Mouse (Mus musculus): ENCODE measurements around the gene Ccdc78. TPM values are rescaled to one million over a fixed set of nuclear protein-coding genes. Genes with fewer than 3 reads are reported as not detected.

The Ccdc78 gene
- polyA plus RNA-seq, 1 experiment = 1.6 TPM

DNA sequence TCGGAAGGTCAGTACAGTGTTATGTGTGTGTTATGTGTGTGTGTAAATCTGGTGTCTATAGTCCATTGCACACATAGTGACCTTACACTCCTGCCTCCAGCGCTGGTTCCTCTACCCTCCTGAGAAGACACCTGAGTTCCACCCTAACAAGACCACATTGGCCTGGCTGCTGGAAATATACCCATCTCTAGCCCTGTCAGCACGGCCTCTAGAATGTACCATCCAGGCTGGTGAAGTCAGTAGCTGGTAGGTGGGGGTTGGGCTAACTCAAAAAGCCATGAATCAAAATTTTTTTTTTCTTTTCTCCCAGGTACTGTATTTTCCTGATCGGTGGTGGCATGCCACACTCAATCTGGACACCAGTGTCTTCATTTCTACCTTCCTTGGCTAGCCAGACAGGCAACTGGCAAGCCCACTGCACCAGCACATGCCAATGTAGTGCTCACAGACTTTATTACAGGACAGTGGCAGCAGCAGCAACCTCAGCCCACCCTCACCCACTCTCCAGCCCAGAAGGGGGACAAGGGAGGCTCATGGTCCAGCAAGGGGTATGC, 43.9 kb downstream of the Ccdc78 start:
- no peak overlapping the region for H3K4me3 ChIP-seq (ENCODE audit: control insufficient read depth, low read depth, low read length)

GRCm38 (mm10) chr17:25830806-25831431, 44.5 kb downstream of the Ccdc78 start:
- H3K4me3 ChIP-seq (ENCODE audit: control insufficient read depth, low read depth, low read length) = no peak overlapping the region
- TF ChIP-seq POLR2A (IDR thresholded peaks at IDR 0.05; ENCODE audit: control insufficient read depth, low read depth, low read length) = no peak
- no peak for TF ChIP-seq CTCF (IDR thresholded peaks at IDR 0.05; ENCODE audit: control insufficient read depth, insufficient read depth, insufficient replicate concordance, low read depth, low read length)
- H3K36me3 ChIP-seq (ENCODE audit: control insufficient read depth, insufficient read depth, low read length) = no peaks in the 10 kb centered on the region; the same call in 1 of the 2 replicates
- H3K27ac ChIP-seq (ENCODE audit: control insufficient read depth, insufficient read depth, low read depth, low read length) = no peak overlapping the region
- no peaks in the 10 kb centered on the region for H3K27me3 ChIP-seq (ENCODE audit: control insufficient read depth, insufficient read depth, low read length)
- H3K4me1 ChIP-seq (ENCODE audit: control insufficient read depth, insufficient read depth, low read length) = peaks cover 39% of the 10 kb centered on the region

More for the DNA sequence above, 43.9 kb downstream of the Ccdc78 start:
- H3K36me3 ChIP-seq (ENCODE audit: control insufficient read depth, insufficient read depth, low read length) = no peaks in the 10 kb centered on the region; the same call in 1 of the 2 replicates
- no peaks in the 10 kb centered on the region for H3K27me3 ChIP-seq (ENCODE audit: control insufficient read depth, insufficient read depth, low read length)
- H3K27ac ChIP-seq (ENCODE audit: control insufficient read depth, insufficient read depth, low read depth, low read length) = no peak overlapping the region
- peaks cover 36% of the 10 kb centered on the region for H3K4me1 ChIP-seq (ENCODE audit: control insufficient read depth, insufficient read depth, low read length)
- no peak for TF ChIP-seq POLR2A (IDR thresholded peaks at IDR 0.05; ENCODE audit: control insufficient read depth, low read depth, low read length)
- no peak for TF ChIP-seq CTCF (IDR thresholded peaks at IDR 0.05; ENCODE audit: control insufficient read depth, insufficient read depth, insufficient replicate concordance, low read depth, low read length)

DNA sequence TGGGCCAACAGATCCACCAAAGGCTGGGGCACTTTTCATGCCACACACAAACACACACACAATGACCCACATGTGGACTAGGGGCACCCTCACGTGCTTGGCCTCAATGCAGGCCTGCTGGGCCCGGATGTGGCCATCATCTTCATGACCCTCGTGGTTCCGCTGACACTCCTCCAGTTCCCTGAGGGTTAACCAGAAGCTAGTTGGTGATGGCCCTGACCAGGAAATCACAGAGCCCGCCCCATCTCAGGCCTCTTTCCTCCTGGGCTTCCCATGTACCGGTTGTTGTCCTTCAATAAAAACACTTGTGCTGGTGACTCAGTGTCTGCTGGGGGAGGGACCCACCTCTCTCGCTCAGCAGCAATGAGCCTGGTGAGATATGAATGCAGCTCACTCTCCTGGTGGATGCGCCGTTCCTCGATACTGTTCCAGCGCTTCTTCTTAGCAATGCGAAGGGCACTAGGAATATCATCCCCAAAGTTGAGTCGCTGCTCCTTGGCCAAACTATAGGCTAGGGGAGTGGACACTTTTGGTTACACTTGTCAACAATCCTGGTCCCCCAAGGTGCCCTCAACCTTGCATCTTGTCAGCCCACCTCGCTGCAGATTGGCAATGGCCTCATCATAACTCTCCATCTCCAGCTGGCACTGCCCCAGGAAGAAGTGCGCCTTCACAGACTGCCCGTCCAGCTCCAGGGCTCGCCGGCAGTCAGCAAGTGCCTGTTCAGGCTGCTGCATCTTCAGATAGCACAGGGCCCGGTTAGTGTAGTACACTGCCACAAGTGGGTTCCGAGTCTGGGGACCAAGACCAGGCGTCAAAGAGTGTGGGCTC, 45.3 kb downstream of the Ccdc78 start:
- H3K27ac ChIP-seq (ENCODE audit: control insufficient read depth, insufficient read depth, low read depth, low read length) = no peak overlapping the region; the same call in 1 of the 2 replicates
- peak overlapping the region; percentile 92 for H3K4me3 ChIP-seq (ENCODE audit: control insufficient read depth, low read depth, low read length)
- peaks cover 45% of the 10 kb centered on the region for H3K4me1 ChIP-seq (ENCODE audit: control insufficient read depth, insufficient read depth, low read length)
- no peaks in the 10 kb centered on the region for H3K27me3 ChIP-seq (ENCODE audit: control insufficient read depth, insufficient read depth, low read length)
- TF ChIP-seq CTCF (IDR thresholded peaks at IDR 0.05; ENCODE audit: control insufficient read depth, insufficient read depth, insufficient replicate concordance, low read depth, low read length) (no peak), POLR2A (IDR thresholded peaks at IDR 0.05; ENCODE audit: control insufficient read depth, low read depth, low read length) (no peak)
- H3K36me3 ChIP-seq (ENCODE audit: control insufficient read depth, insufficient read depth, low read length) = no peaks in the 10 kb centered on the region

GRCm38 (mm10) chr17:25832436-25833290, 46.3 kb downstream of the Ccdc78 start:
- H3K36me3 ChIP-seq (ENCODE audit: control insufficient read depth, insufficient read depth, low read length) = no peaks in the 10 kb centered on the region
- no peaks in the 10 kb centered on the region for H3K27me3 ChIP-seq (ENCODE audit: control insufficient read depth, insufficient read depth, low read length)
- TF ChIP-seq CTCF (IDR thresholded peaks at IDR 0.05; ENCODE audit: control insufficient read depth, insufficient read depth, insufficient replicate concordance, low read depth, low read length) = no peak
- TF ChIP-seq POLR2A (IDR thresholded peaks at IDR 0.05; ENCODE audit: control insufficient read depth, low read depth, low read length) = peak; percentile 87
- H3K4me1 ChIP-seq (ENCODE audit: control insufficient read depth, insufficient read depth, low read length) = peaks cover 51% of the 10 kb centered on the region
- H3K4me3 ChIP-seq (ENCODE audit: control insufficient read depth, low read depth, low read length) = peak overlapping the region; percentile 92
- peak overlapping the region; percentile 95 for H3K27ac ChIP-seq (ENCODE audit: control insufficient read depth, insufficient read depth, low read depth, low read length)

GRCm38 (mm10) chr17:25833291-25833663, 46.9 kb downstream of the Ccdc78 start, which contains the start of gene Stub1:
Stub1 (minus strand) TSS chr17:25833404.
- peak within 1 kb of the TSS; percentile 95 for H3K27ac ChIP-seq (ENCODE audit: control insufficient read depth, insufficient read depth, low read depth, low read length)
- H3K36me3 ChIP-seq (ENCODE audit: control insufficient read depth, insufficient read depth, low read length) = no peaks in the 10 kb centered on the region
- H3K27me3 ChIP-seq (ENCODE audit: control insufficient read depth, insufficient read depth, low read length) = no peaks in the 10 kb centered on the region
- no peak for TF ChIP-seq CTCF (IDR thresholded peaks at IDR 0.05; ENCODE audit: control insufficient read depth, insufficient read depth, insufficient replicate concordance, low read depth, low read length)
- peak; percentile 12; the same call in 1 of the 2 replicates for TF ChIP-seq POLR2A (IDR thresholded peaks at IDR 0.05; ENCODE audit: control insufficient read depth, low read depth, low read length)
- H3K4me1 ChIP-seq (ENCODE audit: control insufficient read depth, insufficient read depth, low read length) = peaks cover 49% of the 10 kb centered on the region
- peak within 1 kb of the TSS; percentile 92 for H3K4me3 ChIP-seq (ENCODE audit: control insufficient read depth, low read depth, low read length)

DNA sequence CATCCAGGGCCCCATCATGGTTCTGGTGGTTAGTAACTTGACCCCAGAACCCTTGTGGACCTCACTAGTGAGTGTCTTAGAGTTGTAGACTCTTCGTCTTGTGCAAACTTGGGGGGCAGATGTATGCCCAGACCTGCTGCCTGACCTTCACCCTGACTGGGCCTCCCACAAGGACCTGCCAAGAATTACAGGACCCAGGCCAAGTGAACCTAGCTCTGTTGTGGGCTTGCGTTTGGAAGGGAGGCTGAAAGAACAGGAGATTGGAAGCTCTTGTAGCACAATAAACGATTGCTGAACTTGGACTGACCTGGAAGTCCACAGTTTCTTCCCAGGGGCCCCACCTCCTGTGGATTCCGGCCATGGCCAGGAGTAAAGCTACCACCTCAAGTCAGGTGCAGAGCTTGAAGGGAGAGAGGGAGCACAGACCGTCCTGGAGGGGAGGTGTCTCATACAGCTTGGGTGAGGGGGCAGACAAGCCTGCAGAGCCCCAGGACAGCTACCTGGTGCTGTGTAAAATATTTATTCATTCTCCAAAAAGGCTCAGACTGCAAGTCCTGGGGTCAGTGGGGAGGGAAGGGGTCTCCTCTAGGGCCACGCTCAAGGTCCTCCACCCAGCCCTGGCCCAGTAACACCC, 47.7 kb downstream of the Ccdc78 start:
- Histone ChIP-seq H3K4me3 (ENCODE audit: control insufficient read depth, low read depth, low read length) (peak overlapping the region; percentile 92), H3K27me3 (ENCODE audit: control insufficient read depth, insufficient read depth, low read length) (no peaks in the 10 kb centered on the region), H3K4me1 (ENCODE audit: control insufficient read depth, insufficient read depth, low read length) (peaks cover 45% of the 10 kb centered on the region), H3K36me3 (ENCODE audit: control insufficient read depth, insufficient read depth, low read length) (no peaks in the 10 kb centered on the region), H3K27ac (ENCODE audit: control insufficient read depth, insufficient read depth, low read depth, low read length) (peak overlapping the region; percentile 95)
- TF ChIP-seq CTCF (IDR thresholded peaks at IDR 0.05; ENCODE audit: control insufficient read depth, insufficient read depth, insufficient replicate concordance, low read depth, low read length) = no peak
- no peak for TF ChIP-seq POLR2A (IDR thresholded peaks at IDR 0.05; ENCODE audit: control insufficient read depth, low read depth, low read length)

Measured in testis, adult 2 months (tissue).